Mouse (Mus musculus) thymus, adult 18-20 months (tissue): Measurements from ENCODE around the gene Dach2.
"Not testable (repeated sequence)": the region's sequence is repeated elsewhere in the genome, so short reads cannot be mapped to it uniquely, and the experiment has no call there.

ENCODE experiments used
- DNase-seq, 2 experiments: peaks; one replicate each; pipeline ENCODE4 v3.0.0; 2022; ENCODE audit warnings: mixed read lengths in 2 of 2

The Dach2 gene

DNA sequence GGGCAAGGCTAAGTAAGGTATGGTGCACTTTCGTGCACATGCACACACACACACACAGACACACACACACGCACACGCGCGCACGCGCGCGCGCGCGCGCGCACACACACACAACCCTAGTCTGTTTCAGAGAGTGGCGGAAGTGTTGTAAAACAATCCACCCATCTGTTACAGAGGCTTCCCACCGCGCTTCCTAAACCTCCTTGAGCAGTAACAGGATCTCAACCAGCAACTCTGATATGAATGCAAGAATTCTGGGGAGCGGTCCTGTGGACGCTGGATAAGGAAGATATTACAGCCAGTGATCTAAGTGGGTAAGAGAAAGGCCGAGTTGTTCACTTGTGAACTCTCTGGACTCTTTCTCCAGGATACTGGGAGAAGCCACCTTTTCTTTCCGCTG, at the start of gene Dach2:
Dach2 (plus strand) TSS at position 107 of the 400 bp plus-strand sequence.
- peak in 1 of 2 experiments; percentile 3 for DNase-seq

DNA sequence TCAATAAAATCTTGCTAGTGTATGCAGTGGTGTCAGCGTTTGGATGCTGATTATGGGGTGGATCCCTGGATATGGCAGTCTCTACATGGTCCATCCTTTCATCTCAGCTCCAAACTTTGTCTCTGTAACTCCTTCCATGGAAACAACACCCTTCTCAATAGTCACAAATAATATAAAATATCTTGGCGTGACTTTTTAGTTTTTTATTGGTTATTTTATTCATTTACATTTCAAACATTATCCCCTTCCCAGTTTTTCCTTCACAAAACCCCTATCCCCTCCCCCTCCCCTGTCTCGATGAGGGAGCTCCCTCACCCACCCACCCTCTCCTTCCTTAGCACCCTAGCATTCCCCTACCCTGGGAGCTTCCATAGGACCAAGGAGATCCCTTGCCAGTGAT, 44.9 kb upstream of the Dach2 start:
- DNase-seq: not testable (repeated sequence)

DNA sequence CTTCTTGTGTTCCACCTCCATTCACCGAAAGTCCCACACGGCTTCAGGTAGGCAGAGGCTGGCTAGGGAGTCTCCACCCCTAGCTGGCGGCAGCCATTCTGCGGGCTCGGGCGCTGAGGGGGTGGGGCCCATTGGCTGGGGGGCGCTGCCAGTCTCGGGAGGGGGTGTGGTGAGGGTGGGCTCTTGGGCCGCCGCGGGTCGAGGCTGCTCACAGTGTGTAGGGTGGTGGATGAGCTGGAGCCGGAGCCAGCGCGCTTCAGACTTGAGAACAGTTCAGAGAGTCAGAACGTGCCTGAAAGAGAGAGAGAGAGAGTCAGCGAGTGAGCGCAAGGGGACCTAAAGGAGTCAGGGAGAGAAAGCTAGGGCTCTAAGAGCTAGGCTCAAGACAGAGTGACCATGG, 721 bp downstream of the Dach2 start:
- DNase-seq: peak; percentile 48 to 62

DNA sequence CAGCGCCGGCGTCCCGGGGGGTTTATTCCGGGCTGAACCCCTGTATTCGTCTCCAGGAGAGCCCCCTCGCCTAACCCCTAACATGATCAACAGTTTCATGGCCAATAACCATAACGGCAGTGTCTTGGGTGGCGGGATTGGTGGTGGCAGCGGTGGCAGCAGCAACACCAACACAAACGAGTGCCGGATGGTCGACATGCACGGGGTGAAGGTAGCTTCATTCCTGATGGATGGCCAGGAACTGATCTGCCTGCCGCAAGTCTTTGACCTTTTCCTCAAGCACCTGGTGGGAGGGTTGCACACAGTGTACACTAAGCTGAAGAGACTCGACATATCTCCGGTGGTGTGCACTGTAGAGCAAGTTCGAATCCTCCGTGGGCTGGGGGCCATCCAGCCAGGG, 1.2 kb downstream of the Dach2 start:
- no peak for DNase-seq

DNA sequence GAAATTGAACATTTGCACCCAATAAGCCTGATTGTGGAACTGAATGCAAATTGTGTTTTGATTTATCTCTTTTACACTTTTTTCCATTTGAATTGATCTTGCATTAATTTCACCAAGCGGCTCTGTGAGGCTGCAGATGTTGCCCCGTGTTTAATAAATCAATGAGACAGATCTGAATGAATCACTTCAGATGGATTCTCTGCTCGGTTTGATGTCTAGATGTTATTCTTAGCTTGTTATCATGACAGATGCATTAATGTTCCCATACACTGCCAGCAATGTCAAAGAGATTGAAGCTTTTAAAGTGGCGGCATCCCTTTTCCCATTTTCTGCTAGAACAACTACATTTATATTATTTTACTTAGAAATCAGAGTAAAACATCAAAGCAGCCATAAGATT, 7.0 kb downstream of the Dach2 start:
- DNase-seq: no peak

DNA sequence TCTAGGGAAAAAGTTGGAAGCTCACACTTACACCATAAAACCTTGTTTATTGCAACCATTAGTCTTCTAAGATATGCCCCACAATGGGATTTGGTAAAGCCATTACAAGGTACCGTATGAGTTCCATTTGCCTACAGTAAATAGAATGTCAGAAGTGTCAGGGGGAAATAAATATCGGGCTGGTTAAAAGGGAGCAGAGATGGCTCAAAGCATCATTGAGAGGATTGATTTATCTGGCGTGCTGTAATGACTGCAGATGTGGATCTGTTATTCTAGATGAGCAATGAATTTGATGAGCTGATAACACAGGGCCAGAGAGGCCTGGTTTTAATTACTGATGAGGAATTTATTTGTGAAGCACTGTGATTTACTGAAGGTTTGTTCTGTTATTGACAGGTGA, 40.8 kb downstream of the Dach2 start:
- no peak for DNase-seq

DNA sequence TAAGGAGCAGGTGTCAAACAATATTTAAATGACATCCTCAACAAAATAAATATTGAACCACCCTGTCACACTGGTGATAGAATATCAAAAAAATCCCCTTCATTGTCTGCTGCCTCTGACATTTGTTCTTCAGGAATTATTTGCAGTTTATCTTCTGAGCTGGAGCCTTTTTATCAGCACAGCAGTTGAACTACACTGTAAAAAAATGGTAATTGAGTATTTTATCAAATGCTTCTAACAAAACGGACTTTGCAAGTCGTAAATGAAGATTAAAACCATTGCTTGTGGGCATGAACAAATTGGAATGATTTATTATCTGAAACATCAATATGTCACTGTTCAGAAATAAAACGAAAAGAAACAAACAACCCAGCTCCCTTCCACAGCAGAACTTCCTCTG, 97.1 kb downstream of the Dach2 start:
- DNase-seq: no peak

DNA sequence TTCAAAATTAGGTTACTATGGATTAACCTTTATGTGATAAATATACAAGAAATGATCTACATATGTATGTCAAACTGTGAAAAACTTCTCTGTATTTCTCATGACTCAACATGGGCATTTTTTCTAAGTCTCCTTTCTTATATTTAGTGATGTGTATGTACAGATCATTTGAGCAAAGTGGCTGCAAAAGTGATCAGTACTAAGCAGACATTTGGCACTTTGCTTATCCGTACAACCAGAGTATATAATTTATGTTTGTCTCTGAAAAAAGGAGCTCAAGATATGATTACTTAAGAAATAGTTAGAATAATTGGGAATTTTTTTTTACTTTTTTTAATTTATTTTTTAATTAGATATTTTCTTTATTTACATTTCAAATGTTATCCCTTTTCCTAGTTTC, 111.4 kb downstream of the Dach2 start:
- no peak for DNase-seq

DNA sequence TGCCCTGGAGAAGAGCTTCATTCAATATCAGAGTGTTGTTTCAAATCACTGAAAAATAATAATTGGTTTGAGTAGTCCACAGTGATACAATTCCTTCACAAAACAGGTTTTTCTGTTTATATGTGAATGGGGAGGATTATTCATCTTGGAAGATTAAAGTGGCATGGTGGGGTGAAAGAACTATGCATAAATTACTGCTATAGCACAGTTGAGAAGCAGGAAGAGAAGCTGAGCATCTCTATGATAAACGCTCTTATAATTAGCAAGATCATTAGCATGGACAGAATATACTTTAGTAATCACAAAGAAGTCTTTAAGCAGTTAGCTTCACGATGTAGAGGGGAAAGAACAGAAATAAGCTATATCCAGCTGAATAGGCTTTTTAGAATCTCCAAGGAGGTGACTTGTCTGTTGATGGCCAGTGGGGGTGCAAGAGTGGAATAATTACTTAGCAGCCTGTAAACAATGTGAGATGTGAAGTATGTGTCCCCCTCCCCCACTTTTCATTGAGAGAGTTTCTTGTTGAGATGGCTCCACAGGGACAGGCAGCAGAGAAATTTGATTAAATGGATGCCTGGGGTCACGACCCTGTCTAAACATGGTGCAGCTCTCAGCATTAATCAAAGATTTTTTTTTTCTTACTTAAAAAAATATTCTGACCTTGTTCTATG, 124.3 kb downstream of the Dach2 start:
- DNase-seq: no peak

DNA sequence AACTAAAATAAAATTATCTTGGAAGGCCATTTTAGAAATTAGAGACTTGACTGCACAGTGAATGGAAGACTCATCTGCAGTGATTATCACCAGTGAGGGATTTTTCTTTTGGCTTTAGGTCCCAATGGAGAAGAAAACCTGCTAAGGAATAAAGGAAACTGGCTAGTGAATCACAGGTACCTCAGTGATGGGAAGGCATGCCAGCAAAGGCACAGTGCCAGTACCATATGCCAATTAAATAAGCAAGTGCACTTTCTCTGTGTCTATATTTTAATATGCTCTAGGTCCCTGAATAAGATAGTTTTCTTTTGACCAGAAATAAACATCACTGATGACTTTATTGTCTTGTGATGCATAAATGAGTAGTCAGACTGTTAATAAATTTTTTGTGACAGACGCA, 184.8 kb downstream of the Dach2 start:
- DNase-seq: no peak

DNA sequence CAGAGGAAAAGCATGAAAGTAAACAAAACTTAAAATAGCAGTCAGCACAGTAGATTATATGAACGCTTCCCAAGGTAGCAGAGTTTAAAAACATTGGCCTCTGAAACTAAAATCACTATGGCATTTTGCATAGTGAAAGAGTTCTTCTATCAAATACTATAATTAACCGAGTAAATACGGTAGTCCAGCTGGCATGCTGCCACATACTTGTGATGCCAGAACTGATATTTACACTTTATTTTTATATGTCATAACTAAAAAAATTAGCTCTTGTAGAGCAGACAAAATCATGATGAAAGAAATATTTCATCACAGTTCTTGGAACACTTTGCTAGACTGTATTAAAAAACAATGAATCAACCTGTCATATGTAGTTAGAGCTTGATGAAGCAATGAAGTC, 247.8 kb downstream of the Dach2 start:
- DNase-seq: no peak

DNA sequence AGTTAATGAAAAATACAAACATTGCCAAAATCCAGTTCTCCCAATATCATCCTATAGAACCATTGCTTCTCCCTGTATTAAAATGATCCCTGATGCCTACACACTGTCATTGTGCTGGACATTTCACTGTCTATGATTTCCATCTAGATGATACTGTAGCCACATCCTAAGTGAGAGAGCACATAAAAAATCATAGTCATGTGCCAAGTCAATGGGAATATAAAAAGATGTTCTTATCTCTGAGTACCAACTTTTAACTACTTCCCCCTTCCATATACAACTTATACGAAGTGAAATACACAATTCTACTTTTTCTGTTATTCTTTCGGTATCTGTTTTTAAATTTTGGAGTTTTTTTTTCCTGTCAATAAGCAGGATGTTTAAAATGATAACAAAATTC, 266.6 kb downstream of the Dach2 start:
- DNase-seq: no peak

DNA sequence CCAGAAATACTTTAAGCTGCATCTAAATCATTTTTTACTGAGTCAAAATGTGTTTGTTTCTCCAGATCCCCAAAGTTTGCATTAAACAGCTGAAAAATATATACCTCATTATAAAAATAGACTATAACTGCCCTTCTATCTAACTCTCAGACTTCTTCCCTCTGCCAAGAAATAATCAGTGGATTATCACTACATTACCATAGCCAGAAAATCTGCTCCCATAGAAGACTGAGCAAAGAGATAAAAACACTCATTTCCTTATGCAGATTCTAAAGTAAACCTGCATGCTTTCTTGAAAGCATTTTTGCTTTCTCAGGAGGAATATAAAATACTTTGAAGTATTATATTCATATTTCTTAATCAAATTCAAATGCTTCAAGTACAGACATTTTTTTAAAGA, 368.8 kb downstream of the Dach2 start:
- no peak for DNase-seq

DNA sequence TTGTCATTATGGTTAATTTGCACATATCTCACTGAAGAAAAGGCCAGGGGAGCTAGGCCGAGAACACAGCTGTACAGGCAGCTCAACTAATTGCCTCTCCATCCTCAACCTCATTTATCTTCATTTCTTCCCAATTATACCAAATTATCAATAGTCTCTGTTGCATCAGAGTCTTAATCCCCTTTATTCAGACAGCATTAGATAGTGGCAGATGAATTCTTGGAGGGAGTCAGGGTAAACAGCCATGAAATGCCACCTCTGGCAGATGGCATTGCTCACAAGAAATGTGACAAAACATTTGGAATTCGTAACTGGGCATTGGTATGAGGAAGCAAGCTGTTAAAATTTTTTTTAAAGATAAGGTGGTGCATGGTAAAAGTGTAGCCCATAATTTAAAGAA, 389.9 kb downstream of the Dach2 start:
- DNase-seq: no peak

DNA sequence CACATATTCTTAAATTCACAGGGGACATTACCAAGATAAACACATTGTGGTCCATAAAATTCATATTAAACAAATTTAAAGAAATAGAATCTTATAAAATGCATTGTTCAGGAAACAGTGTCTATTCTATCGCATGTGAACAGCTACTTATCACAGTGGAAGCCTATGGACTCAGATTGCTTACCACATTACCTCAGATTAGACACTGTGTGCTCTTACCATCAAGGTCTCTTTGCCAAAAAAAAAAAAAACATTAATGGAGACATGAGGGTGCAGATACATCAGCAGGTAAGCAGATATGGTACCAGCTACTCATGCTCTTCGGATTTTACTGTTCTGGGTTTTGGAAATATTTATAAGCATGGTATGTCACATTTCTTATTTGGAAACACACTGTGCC, 415.1 kb downstream of the Dach2 start:
- no peak for DNase-seq

DNA sequence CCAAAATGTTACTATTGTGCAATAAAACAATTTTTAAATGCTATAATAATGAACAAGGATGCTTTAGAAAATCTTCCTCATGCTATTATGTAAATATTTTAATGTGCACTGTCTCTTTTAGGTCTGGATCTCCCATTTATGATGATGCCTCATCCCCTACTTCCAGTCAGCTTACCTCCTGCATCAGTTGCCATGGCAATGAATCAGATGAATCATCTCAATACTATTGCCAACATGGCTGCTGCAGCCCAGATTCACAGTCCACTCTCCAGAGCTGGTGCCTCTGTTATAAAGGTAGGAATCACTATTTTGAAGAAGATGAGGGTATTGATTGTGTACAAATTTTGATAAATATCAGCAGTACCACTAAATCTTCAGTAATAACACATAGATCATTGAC, 426.8 kb downstream of the Dach2 start:
- no peak for DNase-seq

DNA sequence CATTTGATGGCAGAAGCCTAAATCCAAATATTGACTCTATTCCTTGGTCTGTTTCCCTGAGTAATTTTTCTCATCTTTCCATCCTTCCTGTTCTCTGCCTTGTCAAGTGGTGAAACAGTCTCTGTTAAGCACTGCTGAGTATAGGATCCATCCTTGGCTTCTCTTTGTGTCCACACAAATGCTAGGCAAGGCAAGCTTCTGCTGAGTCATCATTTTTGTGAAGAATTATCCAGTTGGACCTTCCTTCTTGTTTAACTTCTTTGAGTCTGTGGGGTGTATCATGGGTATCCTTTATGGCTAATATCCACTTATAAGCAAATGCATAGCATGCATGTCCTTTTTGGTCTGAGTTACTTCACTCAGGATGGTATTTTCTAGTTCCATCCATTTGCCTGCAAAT, 449.8 kb downstream of the Dach2 start:
- no peak for DNase-seq

DNA sequence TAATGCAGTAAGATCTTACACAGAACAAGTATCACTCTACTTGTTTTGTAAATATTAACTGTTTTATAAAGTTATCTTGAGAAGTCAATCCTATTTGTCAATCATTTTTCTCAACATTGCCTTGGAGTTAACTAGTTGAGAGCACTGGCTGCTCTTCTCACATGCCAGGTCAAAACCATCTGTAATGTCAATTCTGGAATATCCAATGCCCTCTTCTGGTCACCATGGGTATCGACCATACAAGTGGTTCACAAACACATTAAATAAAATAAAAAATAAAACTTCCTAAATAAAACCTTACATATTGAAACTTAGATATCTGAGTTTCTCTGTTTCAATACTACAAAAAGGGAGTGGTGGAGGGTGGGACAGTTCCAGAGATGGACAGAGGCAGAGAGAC, 495.0 kb downstream of the Dach2 start:
- no peak for DNase-seq

DNA sequence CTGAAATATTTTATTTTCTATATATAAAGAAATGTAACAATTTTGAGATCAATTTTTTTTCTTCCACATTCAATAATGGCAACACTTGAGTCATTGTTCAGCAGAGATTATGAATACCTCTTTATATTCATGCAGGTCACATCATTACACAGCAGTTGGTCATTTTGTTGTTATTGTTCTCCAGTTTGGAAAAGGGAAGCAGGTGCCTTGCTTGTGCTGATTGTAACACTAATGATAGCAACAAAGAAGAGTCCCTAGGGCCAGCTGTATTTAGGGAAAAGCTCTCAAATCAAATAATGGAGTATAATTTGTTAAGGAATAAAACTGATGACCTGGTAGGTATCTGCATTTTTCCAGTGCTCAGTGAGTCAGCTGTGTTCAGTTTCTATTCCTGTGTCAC, 513.1 kb downstream of the Dach2 start:
- DNase-seq: no peak

DNA sequence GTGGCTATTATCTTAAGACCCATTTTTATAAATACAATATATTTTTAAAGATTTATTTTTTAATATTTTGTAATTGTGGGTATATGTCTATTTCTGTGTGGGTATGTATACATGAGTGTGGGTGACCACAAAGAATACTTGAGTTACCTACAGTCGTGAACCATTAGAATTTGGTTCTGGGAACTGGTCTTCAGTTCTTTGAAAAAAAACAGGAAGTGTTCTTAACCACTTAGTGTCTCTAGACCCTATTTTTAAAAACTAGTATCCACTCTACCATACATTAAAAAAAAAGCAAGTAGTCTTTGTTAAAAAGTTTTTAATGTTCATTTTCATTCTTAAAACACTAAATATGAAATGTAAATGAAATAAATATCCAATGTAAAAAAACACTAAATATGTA, 529.5 kb downstream of the Dach2 start:
- no peak for DNase-seq

DNA sequence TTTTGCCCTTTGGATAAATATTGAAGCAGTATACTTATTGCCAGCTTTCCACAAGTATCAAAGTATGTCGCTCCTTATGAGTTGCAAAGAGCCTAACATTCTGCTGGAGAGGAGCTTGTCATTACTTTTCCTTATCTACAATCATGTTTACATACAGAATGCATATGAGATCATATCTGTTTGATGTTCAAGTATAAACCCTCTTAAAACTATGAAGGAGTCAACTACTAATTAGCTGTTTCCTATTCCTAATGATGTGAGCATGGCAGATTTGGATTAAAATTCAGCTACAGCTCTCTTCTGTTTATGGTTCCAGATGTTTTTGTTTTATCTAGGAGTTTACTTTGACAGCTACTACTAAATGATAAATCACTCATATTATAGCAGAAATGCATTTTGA, 535.8 kb downstream of the Dach2 start:
- DNase-seq: no peak

DNA sequence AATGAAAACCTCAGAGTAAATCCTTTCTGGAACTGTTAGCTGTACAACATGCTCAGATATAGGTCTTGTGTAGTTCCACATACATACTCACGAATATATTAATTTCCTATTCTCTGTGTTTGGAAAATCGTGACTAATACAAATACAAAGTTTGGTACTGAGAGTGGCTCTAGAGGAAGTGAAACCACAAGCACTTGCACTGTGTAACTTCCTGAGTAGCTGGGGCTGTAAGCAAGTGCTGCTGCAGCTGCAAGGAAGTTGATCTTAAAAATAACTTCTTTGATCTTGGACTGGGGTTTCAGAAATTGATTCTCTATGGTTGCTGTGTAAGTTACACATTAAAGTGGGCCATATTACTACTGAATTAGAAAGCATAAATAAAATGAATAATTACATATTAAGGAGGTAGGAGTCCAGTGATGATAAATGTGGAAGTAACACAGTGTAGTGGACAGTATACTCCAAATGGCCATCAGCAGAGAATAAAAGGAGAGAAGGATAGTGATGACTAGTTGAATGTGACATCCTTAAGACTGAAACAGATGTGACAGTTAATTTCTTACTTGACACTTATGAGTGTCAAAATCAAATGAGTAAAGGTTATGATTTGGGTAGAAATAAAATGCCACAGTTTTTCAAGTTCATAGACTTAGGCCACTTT, 570.7 kb downstream of the Dach2 start:
- DNase-seq: peak; percentile 6 to 45
